Mouse (Mus musculus): ENCODE measurements around the gene Mindy4b-ps. TPM values are rescaled to one million over a fixed set of nuclear protein-coding genes. Genes with fewer than 3 reads are reported as not detected.

Mindy4b-ps gene
- polyA plus RNA-seq, 1 experiment from 2014 or later = not detected

- Histone ChIP-seq H3K36me3 (no peaks in the 10 kb centered on the region), H3K9me3 (no peaks in the 10 kb centered on the region), H3K27me3 (no peaks in the 10 kb centered on the region; the same call in 1 of the 2 replicates), H3K4me3 (no peak overlapping the region), H3K27ac (no peak overlapping the region), H3K4me2 (no peak overlapping the region), H3K9ac (no peak overlapping the region), H3K4me1 (no peaks in the 10 kb centered on the region)
- ATAC-seq (ENCODE audit: borderline replicate concordance, extremely low read depth, low FRiP score, low TSS enrichment) = no peak
- WGBS = 89% methylated on average over 3 of the region's 3 CpGs
Measured at GRCm38 (mm10) chr3:58814191-58814590, 7.9 kb downstream of the Mindy4b-ps start.

- no peak overlapping the region for H3K4me2 ChIP-seq
- no peaks in the 10 kb centered on the region for H3K4me1 ChIP-seq
- H3K27me3 ChIP-seq = no peaks in the 10 kb centered on the region; the same call in 1 of the 2 replicates
- WGBS = 25% methylated on average over 11 of the region's 11 CpGs
- H3K9ac ChIP-seq = no peak overlapping the region
- H3K4me3 ChIP-seq = no peak overlapping the region
- no peak overlapping the region for H3K27ac ChIP-seq
- ATAC-seq (ENCODE audit: borderline replicate concordance, extremely low read depth, low FRiP score, low TSS enrichment) = no peak
- H3K9me3 ChIP-seq = no peaks in the 10 kb centered on the region
- H3K36me3 ChIP-seq = no peaks in the 10 kb centered on the region
Measured at GRCm38 (mm10) chr3:58810353-58810752, 11.8 kb downstream of the Mindy4b-ps start.

- WGBS = 44% methylated on average over 12 of the region's 12 CpGs
- Histone ChIP-seq H3K9me3 (no peaks in the 10 kb centered on the region), H3K4me2 (no peak overlapping the region), H3K9ac (no peak overlapping the region), H3K27me3 (no peaks in the 10 kb centered on the region; the same call in 1 of the 2 replicates), H3K4me3 (no peak overlapping the region), H3K4me1 (no peaks in the 10 kb centered on the region), H3K36me3 (no peaks in the 10 kb centered on the region), H3K27ac (no peak overlapping the region)
- ATAC-seq (ENCODE audit: borderline replicate concordance, extremely low read depth, low FRiP score, low TSS enrichment) = no peak
Measured at GRCm38 (mm10) chr3:58809111-58809915, 12.8 kb downstream of the Mindy4b-ps start.

- Histone ChIP-seq H3K4me2 (no peak overlapping the region), H3K9ac (no peak overlapping the region), H3K27ac (no peak overlapping the region), H3K36me3 (no peaks in the 10 kb centered on the region), H3K27me3 (no peaks in the 10 kb centered on the region; the same call in 1 of the 2 replicates), H3K4me1 (no peaks in the 10 kb centered on the region), H3K9me3 (no peaks in the 10 kb centered on the region), H3K4me3 (no peak overlapping the region)
- 90% methylated on average over 5 of the region's 5 CpGs for WGBS
- ATAC-seq (ENCODE audit: borderline replicate concordance, extremely low read depth, low FRiP score, low TSS enrichment) = no peak
Measured at GRCm38 (mm10) chr3:58808636-58809035, 13.5 kb downstream of the Mindy4b-ps start.

GRCm38 (mm10) chr3:58804745-58805144 is 17.4 kb downstream of the Mindy4b-ps start:
- H3K4me1 ChIP-seq = no peaks in the 10 kb centered on the region
- no peak overlapping the region for H3K4me3 ChIP-seq
- H3K9ac ChIP-seq = no peak overlapping the region
- ATAC-seq (ENCODE audit: borderline replicate concordance, extremely low read depth, low FRiP score, low TSS enrichment) = no peak
- WGBS = 60% methylated on average over 6 of the region's 6 CpGs
- no peaks in the 10 kb centered on the region for H3K36me3 ChIP-seq
- no peaks in the 10 kb centered on the region for H3K9me3 ChIP-seq
- no peak overlapping the region for H3K4me2 ChIP-seq
- H3K27ac ChIP-seq = no peak overlapping the region
- H3K27me3 ChIP-seq = no peaks in the 10 kb centered on the region

GRCm38 (mm10) chr3:58798676-58799075 is 23.4 kb downstream of the Mindy4b-ps start:
- H3K36me3 ChIP-seq = no peaks in the 10 kb centered on the region
- H3K4me3 ChIP-seq = no peak overlapping the region
- no peak for ATAC-seq (ENCODE audit: borderline replicate concordance, extremely low read depth, low FRiP score, low TSS enrichment)
- WGBS = 64% methylated on average over 4 of the region's 4 CpGs
- H3K27me3 ChIP-seq = no peaks in the 10 kb centered on the region
- no peaks in the 10 kb centered on the region for H3K9me3 ChIP-seq
- H3K4me2 ChIP-seq = no peak overlapping the region
- no peak overlapping the region for H3K9ac ChIP-seq
- H3K27ac ChIP-seq = no peak overlapping the region
- no peaks in the 10 kb centered on the region for H3K4me1 ChIP-seq

GRCm38 (mm10) chr3:58798245-58798644 is 23.9 kb downstream of the Mindy4b-ps start:
- H3K4me2 ChIP-seq = no peak overlapping the region
- no peak overlapping the region for H3K9ac ChIP-seq
- WGBS = 80% methylated on average over 8 of the region's 8 CpGs
- no peak overlapping the region for H3K4me3 ChIP-seq
- no peak overlapping the region for H3K27ac ChIP-seq
- H3K27me3 ChIP-seq = no peaks in the 10 kb centered on the region
- H3K36me3 ChIP-seq = no peaks in the 10 kb centered on the region
- no peak for ATAC-seq (ENCODE audit: borderline replicate concordance, extremely low read depth, low FRiP score, low TSS enrichment)
- no peaks in the 10 kb centered on the region for H3K9me3 ChIP-seq
- no peaks in the 10 kb centered on the region for H3K4me1 ChIP-seq

GRCm38 (mm10) chr3:58789473-58789872 is 32.6 kb downstream of the Mindy4b-ps start:
- H3K4me2 ChIP-seq = no peak overlapping the region
- no peak for ATAC-seq (ENCODE audit: borderline replicate concordance, extremely low read depth, low FRiP score, low TSS enrichment)
- no peaks in the 10 kb centered on the region for H3K4me1 ChIP-seq
- no peaks in the 10 kb centered on the region for H3K9me3 ChIP-seq
- H3K36me3 ChIP-seq = no peaks in the 10 kb centered on the region
- no peak overlapping the region for H3K27ac ChIP-seq
- no peak overlapping the region for H3K4me3 ChIP-seq
- H3K27me3 ChIP-seq = no peaks in the 10 kb centered on the region
- no peak overlapping the region for H3K9ac ChIP-seq
- WGBS = 54% methylated on average over 7 of the region's 7 CpGs

GRCm38 (mm10) chr3:58789033-58789432 is 33.1 kb downstream of the Mindy4b-ps start:
- Histone ChIP-seq H3K9me3 (no peaks in the 10 kb centered on the region), H3K36me3 (no peaks in the 10 kb centered on the region), H3K4me1 (no peaks in the 10 kb centered on the region), H3K27me3 (no peaks in the 10 kb centered on the region), H3K4me3 (no peak overlapping the region), H3K27ac (no peak overlapping the region), H3K9ac (no peak overlapping the region), H3K4me2 (no peak overlapping the region)
- WGBS = 16% methylated on average over 5 of the region's 5 CpGs
- ATAC-seq (ENCODE audit: borderline replicate concordance, extremely low read depth, low FRiP score, low TSS enrichment) = no peak

GRCm38 (mm10) chr3:58786470-58786869 is 35.6 kb downstream of the Mindy4b-ps start:
- Histone ChIP-seq H3K9me3 (no peaks in the 10 kb centered on the region), H3K9ac (no peak overlapping the region), H3K4me1 (no peaks in the 10 kb centered on the region), H3K4me3 (no peak overlapping the region), H3K27me3 (no peaks in the 10 kb centered on the region), H3K27ac (no peak overlapping the region), H3K4me2 (no peak overlapping the region), H3K36me3 (no peaks in the 10 kb centered on the region)
- 71% methylated on average over 4 of the region's 4 CpGs for WGBS
- no peak for ATAC-seq (ENCODE audit: borderline replicate concordance, extremely low read depth, low FRiP score, low TSS enrichment)

GRCm38 (mm10) chr3:58785863-58786262 is 36.2 kb downstream of the Mindy4b-ps start:
- Histone ChIP-seq H3K4me1 (no peaks in the 10 kb centered on the region), H3K36me3 (no peaks in the 10 kb centered on the region), H3K9ac (no peak overlapping the region), H3K4me2 (no peak overlapping the region; the same call in 1 of the 2 replicates), H3K9me3 (no peaks in the 10 kb centered on the region), H3K4me3 (no peak overlapping the region), H3K27me3 (no peaks in the 10 kb centered on the region), H3K27ac (no peak overlapping the region)
- ATAC-seq (ENCODE audit: borderline replicate concordance, extremely low read depth, low FRiP score, low TSS enrichment) = no peak
- WGBS = 13% methylated on average over 10 of the region's 10 CpGs

- H3K4me1 ChIP-seq = no peaks in the 10 kb centered on the region
- WGBS = 35% methylated on average over 8 of the region's 8 CpGs
Measured at GRCm38 (mm10) chr3:58784219-58785092, 37.7 kb downstream of the Mindy4b-ps start.

More at GRCm38 (mm10) chr3:58784219-58785092, 37.7 kb downstream of the Mindy4b-ps start:
- Histone ChIP-seq H3K4me2 (no peak overlapping the region), H3K4me3 (no peak overlapping the region), H3K27ac (no peak overlapping the region), H3K36me3 (no peaks in the 10 kb centered on the region), H3K9me3 (no peaks in the 10 kb centered on the region), H3K9ac (no peak overlapping the region), H3K27me3 (no peaks in the 10 kb centered on the region)
- no peak for ATAC-seq (ENCODE audit: borderline replicate concordance, extremely low read depth, low FRiP score, low TSS enrichment)

Data from lung, embryonic 15.5 days (tissue).